In genomic region chr13:20635646-20636045, GRCm38 (mm10) we compare ENCODE assay signal across 11 mouse cellular contexts.
A peak's percentile ranks its signal among the peaks of the same experiment; 100 is the strongest.
DNase-seq lines count a peak whose midpoint lies in the region; ATAC-seq lines count a peak whose summit lies in the region.
"Had no signal": no experiment of that assay in that cellular context is flagged by ENCODE, and none has a peak within 500 bp of the region (broad histone marks: within the 10 kb centered on the region; RNA-seq: fewer than 3 reads in every experiment).

No protein-coding gene starts in this region.

- no peaks in the 10 kb centered on the region; the same call in 1 of the 2 replicates for H3K4me1 ChIP-seq in hindbrain, embryonic 16.5 days (ENCODE audit: control insufficient read depth, insufficient read depth, low read depth, low read length)
- no peaks in the 10 kb centered on the region for H3K4me1 ChIP-seq in hindbrain, embryonic 11.5 days (replicated peaks; ENCODE audit: control insufficient read depth, insufficient read depth, low read length)
- no peaks in the 10 kb centered on the region for H3K4me1 ChIP-seq in heart, embryonic 10.5 days
- H3K4me1 ChIP-seq: limb, embryonic 13.5 days had no signal

- no peak overlapping the region for H3K4me3 ChIP-seq in hindbrain, embryonic 16.5 days (ENCODE audit: low read length)
- no peak overlapping the region for H3K4me3 ChIP-seq in hindbrain, embryonic 11.5 days (ENCODE audit: low read depth, low read length)
- no peak overlapping the region for H3K4me3 ChIP-seq in heart, embryonic 10.5 days
- H3K4me3 ChIP-seq: erythroblast, embryonic 14.5 days; limb, embryonic 13.5 days had no signal

- ATAC-seq in hindbrain, embryonic 16.5 days: peak; percentile 83
- no peak for ATAC-seq in hindbrain, embryonic 11.5 days (ENCODE audit: low FRiP score)

- DNase-seq in hindbrain, embryonic 11.5 days (ENCODE audit: low spot score): no peak
- peak; percentile 64 for DNase-seq in cerebellum, adult 9-11 months
- DNase-seq in layer of hippocampus, adult 9-10 months (ENCODE audit: low spot score): peak; percentile 43
- peak; percentile 53 to 59 for DNase-seq in right cerebral cortex, postnatal 10 days (ENCODE audit: low spot score in 2 of 2)
- no peak for DNase-seq in heart, embryonic 10.5 days (ENCODE audit: low spot score)
- no peak for DNase-seq in embryo, embryonic 11 days
- DNase-seq in gastrocnemius, postnatal 4 days (ENCODE audit: low spot score in 2 of 2): no peak

- H3K27me3 ChIP-seq in hindbrain, embryonic 16.5 days (replicated peaks; ENCODE audit: control insufficient read depth, insufficient read depth, low read length): no peaks in the 10 kb centered on the region
- no peaks in the 10 kb centered on the region for H3K27me3 ChIP-seq in hindbrain, embryonic 11.5 days (ENCODE audit: control insufficient read depth, insufficient read depth, low read length)
- H3K27me3 ChIP-seq in heart, embryonic 10.5 days (ENCODE audit: insufficient read depth, poor library complexity, severe bottlenecking): no peaks in the 10 kb centered on the region
- H3K27me3 ChIP-seq: limb, embryonic 13.5 days had no signal

- H3K27ac ChIP-seq in hindbrain, embryonic 16.5 days (ENCODE audit: low read depth, low read length): peak overlapping the region; percentile 51; the same call in 1 of the 2 replicates
- H3K27ac ChIP-seq in hindbrain, embryonic 11.5 days (ENCODE audit: low read depth, low read length): no peak overlapping the region
- no peak overlapping the region for H3K27ac ChIP-seq in heart, embryonic 10.5 days
- H3K27ac ChIP-seq: limb, embryonic 13.5 days; stomach, postnatal 0 days had no signal

- WGBS in hindbrain, embryonic 16.5 days: 51% methylated on average over 2 of the region's 2 CpGs
- WGBS in hindbrain, embryonic 11.5 days: 70% methylated on average over 2 of the region's 2 CpGs
- WGBS in heart, embryonic 10.5 days: 61% methylated on average over 2 of the region's 2 CpGs

- no peaks in the 10 kb centered on the region for H3K36me3 ChIP-seq in hindbrain, embryonic 16.5 days (ENCODE audit: control insufficient read depth, insufficient read depth, low read length)
- H3K36me3 ChIP-seq in hindbrain, embryonic 11.5 days (ENCODE audit: control insufficient read depth, insufficient read depth, low read length): no peaks in the 10 kb centered on the region
- no peaks in the 10 kb centered on the region for H3K36me3 ChIP-seq in heart, embryonic 10.5 days
- H3K36me3 ChIP-seq: limb, embryonic 13.5 days had no signal

- no peaks in the 10 kb centered on the region for H3K9me3 ChIP-seq in hindbrain, embryonic 16.5 days (ENCODE audit: control insufficient read depth, low read length)
- H3K9me3 ChIP-seq in hindbrain, embryonic 11.5 days (ENCODE audit: control insufficient read depth, low read length): no peaks in the 10 kb centered on the region
- no peaks in the 10 kb centered on the region for H3K9me3 ChIP-seq in heart, embryonic 10.5 days
- H3K9me3 ChIP-seq: limb, embryonic 13.5 days had no signal

- H3K4me2 ChIP-seq in hindbrain, embryonic 16.5 days (ENCODE audit: low read length): no peak overlapping the region
- H3K4me2 ChIP-seq in hindbrain, embryonic 11.5 days (replicated peaks; ENCODE audit: low read depth, low read length): no peak overlapping the region
- H3K4me2 ChIP-seq: limb, embryonic 13.5 days had no signal

- no peak overlapping the region for H3K9ac ChIP-seq in hindbrain, embryonic 16.5 days (ENCODE audit: low read depth, low read length)
- no peak overlapping the region for H3K9ac ChIP-seq in hindbrain, embryonic 11.5 days (ENCODE audit: low read depth, low read length)
- H3K9ac ChIP-seq: limb, embryonic 13.5 days had no signal

Comparison
In these comparisons a context has a peak if more than half of its experiments do, and no peak if none do; other contexts are left out.
1. DNase-seq: peak in cerebellum, adult 9-11 months (single experiment), layer of hippocampus, adult 9-10 months (single experiment) and right cerebral cortex, postnatal 10 days (2 of 2); none in hindbrain, embryonic 11.5 days (single experiment), heart, embryonic 10.5 days (single experiment), embryo, embryonic 11 days (single experiment) and gastrocnemius, postnatal 4 days (0 of 2).